Mouse (Mus musculus) testis, adult 2 months (tissue): ENCODE measurements around the gene Apln. TPM values are rescaled to one million over a fixed set of nuclear protein-coding genes. Genes with fewer than 3 reads are reported as not detected.

ENCODE experiments used
- H3K27ac ChIP-seq: fragments of 200-500 bp; 2 replicates; pipeline ENCODE4 v1.5.1; 2012; ENCODE audit warnings: low read depth, low read length; ENCODE audit not compliant: control insufficient read depth, insufficient read depth
- H3K27me3 ChIP-seq: fragments of 200-500 bp; 2 replicates; pipeline ENCODE4 v1.6.1; 2012; ENCODE audit warnings: mild to moderate bottlenecking, low read length, moderate library complexity; ENCODE audit not compliant: control insufficient read depth, insufficient read depth
- H3K36me3 ChIP-seq: fragments of 200-500 bp; 2 replicates; pipeline ENCODE4 v1.6.1; 2012; ENCODE audit warnings: mild to moderate bottlenecking, low read length; ENCODE audit not compliant: control insufficient read depth, insufficient read depth
- H3K4me1 ChIP-seq: fragments of 200-500 bp; 2 replicates; pipeline ENCODE4 v1.6.1; 2012; ENCODE audit warnings: low read length; ENCODE audit not compliant: control insufficient read depth, insufficient read depth
- H3K4me3 ChIP-seq: fragments of 200-500 bp; 2 replicates; pipeline ENCODE4 v1.5.1; 2012; ENCODE audit warnings: low read depth, mild to moderate bottlenecking, low read length, moderate library complexity, mixed read lengths; ENCODE audit not compliant: control insufficient read depth
- CTCF ChIP-seq: fragments of 200-500 bp; IDR thresholded peaks from 2 replicates; pipeline ENCODE4 v1.5.1; 2012; ENCODE audit warnings: low read depth, mild to moderate bottlenecking, inconsistent platforms, low read length, moderate library complexity; ENCODE audit not compliant: control insufficient read depth, insufficient read depth, insufficient replicate concordance
- POLR2A ChIP-seq: fragments of 200-500 bp; IDR thresholded peaks from 2 replicates; pipeline ENCODE4 v1.6.1; 2012; ENCODE audit warnings: low read depth, mild to moderate bottlenecking, inconsistent platforms, low read length, moderate library complexity; ENCODE audit not compliant: control insufficient read depth
- polyA plus RNA-seq: library from polyadenylated mRNA; depleted of rRNA; stranded (reverse); fragments of >200 nt; gene quantifications from 2 replicates; pipeline ENCODE4 v1.2.3, GENCODE M21; 2012; rRNA removed

Apln gene
- polyA plus RNA-seq: 1.4 and 2.6 TPM in 2 replicates

- H3K36me3 ChIP-seq: no peaks in the 10 kb centered on the region
- H3K27ac ChIP-seq: 0 out of 2 replicates have a peak within 1 kb of the TSS, but pooled peaks have one; percentile 49
- no peaks in the 10 kb centered on the region for H3K27me3 ChIP-seq
- H3K4me3 ChIP-seq: peak within 1 kb of the TSS; percentile 56
- TF ChIP-seq CTCF (no peak), POLR2A (no peak)
- H3K4me1 ChIP-seq: peaks cover 11% of the 10 kb centered on the region
Observed at GRCm38 (mm10) chrX:48034144-48035113, at the start of gene Apln. TSS of gene Apln (minus strand) at chrX:48034853.

- Histone ChIP-seq H3K4me3 (no peak overlapping the region), H3K27me3 (no peaks in the 10 kb centered on the region), H3K36me3 (no peaks in the 10 kb centered on the region), H3K4me1 (no peaks in the 10 kb centered on the region), H3K27ac (no peak overlapping the region)
- TF ChIP-seq POLR2A (no peak), CTCF (no peak)
Observed at GRCm38 (mm10) chrX:48082364-48082763, 47.7 kb upstream of the Apln start.

GRCm38 (mm10) chrX:48076806-48077425 lies 42.3 kb upstream of the Apln start:
- Histone ChIP-seq H3K27me3 (no peaks in the 10 kb centered on the region), H3K4me1 (no peaks in the 10 kb centered on the region), H3K27ac (no peak overlapping the region), H3K4me3 (no peak overlapping the region), H3K36me3 (no peaks in the 10 kb centered on the region)
- TF ChIP-seq POLR2A: no peak
- TF ChIP-seq CTCF: no peak

GRCm38 (mm10) chrX:48074691-48075090 lies 40.0 kb upstream of the Apln start:
- TF ChIP-seq POLR2A: no peak
- no peak for TF ChIP-seq CTCF
- Histone ChIP-seq H3K27me3 (no peaks in the 10 kb centered on the region), H3K36me3 (no peaks in the 10 kb centered on the region), H3K27ac (no peak overlapping the region), H3K4me3 (no peak overlapping the region), H3K4me1 (no peaks in the 10 kb centered on the region)

- H3K4me1 ChIP-seq: no peaks in the 10 kb centered on the region
- H3K36me3 ChIP-seq: no peaks in the 10 kb centered on the region
Observed at GRCm38 (mm10) chrX:48072401-48072800, 37.7 kb upstream of the Apln start.

GRCm38 (mm10) chrX:48071961-48072360 lies 37.3 kb upstream of the Apln start:
- H3K27ac ChIP-seq: no peak overlapping the region
- H3K4me1 ChIP-seq: no peaks in the 10 kb centered on the region
- H3K36me3 ChIP-seq: no peaks in the 10 kb centered on the region
- TF ChIP-seq POLR2A (no peak), CTCF (no peak)
- no peaks in the 10 kb centered on the region for H3K27me3 ChIP-seq
- H3K4me3 ChIP-seq: no peak overlapping the region

More at GRCm38 (mm10) chrX:48072401-48072800, 37.7 kb upstream of the Apln start:
- Histone ChIP-seq H3K4me3 (no peak overlapping the region), H3K27me3 (no peaks in the 10 kb centered on the region), H3K27ac (no peak overlapping the region)
- no peak for TF ChIP-seq CTCF
- TF ChIP-seq POLR2A: no peak

- TF ChIP-seq CTCF (no peak), POLR2A (no peak)
- no peaks in the 10 kb centered on the region for H3K4me1 ChIP-seq
- H3K27ac ChIP-seq: no peak overlapping the region
- H3K4me3 ChIP-seq: no peak overlapping the region
- no peaks in the 10 kb centered on the region for H3K36me3 ChIP-seq
- no peaks in the 10 kb centered on the region for H3K27me3 ChIP-seq
Observed at GRCm38 (mm10) chrX:48066891-48067290, 32.2 kb upstream of the Apln start.
